Mouse (Mus musculus): ENCODE measurements around the gene Klf8. TPM values are rescaled to one million over a fixed set of nuclear protein-coding genes. Genes with fewer than 3 reads are reported as not detected.

Gene Klf8
- polyA plus RNA-seq (2015; fragmentation: Nextera tagmentation; extraction: Ambion mirVana) = 0.15 and 0.46 TPM in 2 replicates

DNA sequence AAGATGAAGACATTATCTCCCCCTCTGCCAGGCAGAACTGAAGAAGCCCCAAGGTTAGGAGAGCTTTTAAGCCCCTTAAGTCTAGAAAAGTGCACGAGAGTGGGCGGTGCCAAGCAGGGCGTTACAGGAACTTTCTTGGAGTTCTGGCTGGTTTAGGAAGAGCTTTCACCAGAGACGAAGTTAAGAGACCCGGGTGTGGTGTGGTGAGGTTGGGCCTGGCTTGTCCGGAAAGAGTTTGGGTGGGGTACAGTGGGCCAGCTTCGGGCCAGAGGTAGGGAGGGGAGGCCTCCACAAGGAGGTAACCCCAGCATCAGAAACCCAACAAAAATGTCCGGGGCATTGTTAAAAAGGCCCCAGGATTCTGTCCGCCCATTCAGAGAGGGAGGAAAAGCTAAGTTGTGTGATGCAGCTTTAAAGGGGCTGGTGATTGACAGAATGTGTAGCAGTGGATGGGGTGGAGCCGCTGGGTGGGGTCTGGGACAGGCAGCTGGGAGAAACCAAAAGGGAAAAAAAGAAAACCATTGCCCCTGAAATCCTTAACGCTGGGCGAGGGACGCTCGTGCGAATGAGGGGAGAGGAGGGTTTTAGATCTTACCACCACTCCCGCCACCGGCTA lies at the start of gene Klf8:
Klf8 (plus strand) TSS at position 163 of the 616 bp plus-strand sequence.

Other genes with a start within 250 kb of the Klf8 start
- 2.2 and 3.0 TPM in 2 replicates for gene Usp51, start 231.0 kb upstream of the Klf8 start, polyA plus RNA-seq (2015; fragmentation: Nextera tagmentation; extraction: Ambion mirVana)
- 54.2 and 57.8 TPM in 2 replicates for gene Mageh1, start 199.9 kb upstream of the Klf8 start, polyA plus RNA-seq (2015; fragmentation: Nextera tagmentation; extraction: Ambion mirVana)
- 0.03 and 0.04 TPM in 2 replicates for gene Foxr2, start 118.7 kb upstream of the Klf8 start, polyA plus RNA-seq (2015; fragmentation: Nextera tagmentation; extraction: Ambion mirVana)
- 1.6 and 1.7 TPM in 2 replicates for gene Rragb, start 97.5 kb upstream of the Klf8 start, polyA plus RNA-seq (2015; fragmentation: Nextera tagmentation; extraction: Ambion mirVana)

Measured in adrenal gland, postnatal 0 days (tissue).